Mouse (Mus musculus): ENCODE data around the gene Tnks2. TPM values are rescaled to one million over a fixed set of nuclear protein-coding genes. Genes with fewer than 3 reads are reported as not detected.
"Not testable (repeated sequence)": the region's sequence is repeated elsewhere in the genome, so short reads cannot be mapped to it uniquely, and the experiment has no call there.

Gene Tnks2
- total RNA-seq, 2 experiments from 2014 or later = 73.8 to 79.6 TPM

- no peak for DNase-seq (ENCODE audit: low spot score)
- intact Hi-C loops (cut with DNase I) = no loop called here
Measured at GRCm38 (mm10) chr19:36820469-36820868, 13.6 kb upstream of the Tnks2 start.

GRCm38 (mm10) chr19:36821301-36821700, 12.7 kb upstream of the Tnks2 start:
- intact Hi-C loops (cut with DNase I); DNase-seq (ENCODE audit: low spot score): not testable (repeated sequence)

DNA sequence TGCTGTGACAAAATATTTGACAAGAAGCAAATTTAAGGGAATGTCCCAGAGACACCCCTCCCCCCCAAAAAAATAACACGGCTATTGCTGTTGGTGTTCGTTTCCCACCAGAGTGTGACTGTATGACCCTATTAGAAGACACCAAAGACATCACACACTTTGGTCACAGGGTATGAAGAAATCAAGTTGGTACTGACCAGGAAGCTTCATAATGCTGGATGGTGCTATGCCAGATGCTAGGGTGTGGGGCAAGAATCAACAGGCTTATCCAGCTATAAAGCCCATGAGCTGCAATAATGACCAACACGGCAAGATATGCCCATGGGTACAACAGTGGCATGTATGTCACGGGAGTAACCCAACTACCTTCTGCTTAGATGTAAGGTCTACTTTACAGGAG, 11.3 kb upstream of the Tnks2 start:
- DNase-seq (ENCODE audit: low spot score) = no peak
- intact Hi-C loops (cut with DNase I) = no loop called here

DNA sequence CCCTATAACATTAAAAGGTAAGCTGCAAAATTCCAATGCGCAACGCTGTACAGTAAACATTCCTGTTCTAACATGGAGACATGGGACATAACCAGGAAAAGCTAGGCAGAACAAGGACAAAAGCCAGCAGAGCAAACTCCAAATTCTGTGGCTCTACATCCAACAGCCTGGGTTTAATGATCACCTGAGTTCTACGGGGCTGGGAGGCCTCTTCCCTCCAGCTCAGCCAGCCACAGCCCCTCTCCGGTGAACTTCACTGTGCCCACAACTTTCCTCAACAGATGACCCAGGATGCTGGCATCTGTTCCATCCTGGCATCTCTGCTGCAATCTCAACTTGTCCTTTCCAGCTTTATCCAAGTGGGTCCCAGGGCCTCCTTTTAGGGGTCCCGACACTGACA, 6.4 kb upstream of the Tnks2 start:
- intact Hi-C loops (cut with DNase I) = no loop called here

DNA sequence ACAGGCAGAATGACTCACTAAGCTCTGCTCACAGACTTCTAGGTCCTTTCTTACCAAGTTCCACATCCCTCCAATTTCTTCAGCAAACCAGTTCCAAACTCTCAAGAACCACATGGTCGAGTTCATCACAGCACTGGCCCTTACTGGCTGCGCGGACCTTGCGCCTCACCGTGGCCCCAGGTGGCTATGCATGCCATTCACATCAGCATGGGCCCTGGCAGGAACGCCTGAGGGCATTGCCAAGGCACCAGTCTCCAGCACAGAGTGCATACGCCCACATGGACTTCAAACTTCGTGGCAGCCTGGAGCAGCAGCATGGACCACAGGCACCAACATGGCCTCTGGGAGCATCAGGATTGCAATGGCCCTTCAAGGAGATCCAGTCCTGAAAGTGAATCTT, 5.7 kb upstream of the Tnks2 start:
- no peak for DNase-seq (ENCODE audit: low spot score)
- intact Hi-C loops (cut with DNase I) = no loop called here

More for the DNA sequence above, 6.4 kb upstream of the Tnks2 start:
- no peak for DNase-seq (ENCODE audit: low spot score)

- intact Hi-C loops (cut with DNase I) = loop anchor here (1.0 kb wide), 1 partner anchor 15 kb away; no protein-coding TSS in a partner anchor
- peak; percentile 9 for DNase-seq (ENCODE audit: low spot score)
Measured at GRCm38 (mm10) chr19:36832951-36833787, 863 bp upstream of the Tnks2 start.

GRCm38 (mm10) chr19:36834532-36835431, 750 bp downstream of the Tnks2 start:
- no peak for DNase-seq (ENCODE audit: low spot score)
- intact Hi-C loops (cut with DNase I) = no loop called here

DNA sequence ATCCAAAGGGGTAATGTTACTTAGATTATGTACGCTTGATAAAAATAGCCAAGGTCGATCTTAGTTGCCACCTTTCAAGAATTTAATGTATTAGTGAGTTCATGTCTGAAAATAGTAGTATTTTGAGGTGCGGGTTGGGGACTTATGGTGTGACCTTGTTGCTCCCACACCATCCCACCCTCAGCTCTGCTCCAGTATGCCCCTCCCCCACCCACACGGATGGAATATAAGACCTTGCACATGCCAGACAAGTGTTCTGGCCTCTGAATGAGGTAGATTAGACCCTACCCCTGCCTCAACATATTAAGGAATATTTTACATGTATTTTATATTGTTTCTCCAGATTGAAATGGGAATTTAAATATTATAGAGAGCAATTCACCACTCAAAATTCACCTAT, 2.0 kb downstream of the Tnks2 start:
- DNase-seq (ENCODE audit: low spot score) = no peak
- intact Hi-C loops (cut with DNase I) = no loop called here

- DNase-seq (ENCODE audit: low spot score) = no peak
- intact Hi-C loops (cut with DNase I) = no loop called here
Measured at GRCm38 (mm10) chr19:36840301-36840700, 6.3 kb downstream of the Tnks2 start.

DNA sequence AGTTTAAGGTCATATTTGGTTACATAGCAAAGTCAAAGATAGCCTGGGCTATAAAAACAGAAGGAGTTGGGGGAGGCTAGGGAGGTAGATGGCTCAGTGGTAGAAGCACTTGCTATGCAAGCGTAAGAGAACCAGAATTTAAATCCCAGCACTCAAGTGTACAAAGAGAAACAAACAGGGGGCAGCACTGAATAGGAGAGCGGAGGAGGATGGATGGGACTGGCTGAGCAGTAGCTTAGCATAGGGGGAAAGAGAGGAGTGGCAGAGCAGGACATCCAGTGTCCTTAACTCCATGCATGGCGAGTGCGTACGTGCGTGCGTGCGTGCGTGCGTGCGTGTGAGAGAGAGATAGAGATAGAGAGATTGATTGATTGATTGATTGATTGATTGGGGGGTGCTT, 9.8 kb downstream of the Tnks2 start:
- intact Hi-C loops (cut with DNase I) = no loop called here
- no peak for DNase-seq (ENCODE audit: low spot score)

- no peak for DNase-seq (ENCODE audit: low spot score)
- intact Hi-C loops (cut with DNase I) = loop anchor here (5.0 kb wide), 1 partner anchor 46 kb away; no protein-coding TSS in a partner anchor
Measured at GRCm38 (mm10) chr19:36845924-36846323, 11.9 kb downstream of the Tnks2 start.

- intact Hi-C loops (cut with DNase I) = no loop called here
- DNase-seq (ENCODE audit: low spot score) = no peak
Measured at GRCm38 (mm10) chr19:36853831-36854230, 19.8 kb downstream of the Tnks2 start.

DNA sequence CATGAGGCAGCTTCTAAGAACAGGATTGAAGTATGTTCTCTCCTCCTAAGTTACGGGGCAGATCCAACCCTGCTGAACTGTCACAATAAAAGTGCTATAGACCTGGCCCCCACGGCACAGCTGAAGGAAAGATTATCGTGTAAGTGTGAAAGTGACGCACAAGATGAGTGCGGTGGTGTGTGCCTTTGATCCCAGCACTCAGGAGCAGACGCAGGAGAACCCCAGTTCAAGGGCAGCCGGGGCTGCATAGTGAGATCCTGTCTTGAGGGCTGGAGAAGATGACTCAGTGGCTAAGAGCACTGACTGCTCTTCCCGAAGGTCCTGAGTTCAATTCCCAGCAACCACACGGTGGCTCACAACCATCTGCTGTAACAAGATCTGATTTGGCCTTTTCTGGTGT, 23.8 kb downstream of the Tnks2 start:
- intact Hi-C loops (cut with DNase I) = no loop called here
- DNase-seq (ENCODE audit: low spot score) = no peak

GRCm38 (mm10) chr19:36860393-36860792, 26.4 kb downstream of the Tnks2 start:
- intact Hi-C loops (cut with DNase I) = no loop called here
- DNase-seq (ENCODE audit: low spot score) = no peak

- DNase-seq (ENCODE audit: low spot score) = no peak
- intact Hi-C loops (cut with DNase I) = loop anchor here (2.0 kb wide), 1 partner anchor 49 kb away; no protein-coding TSS in a partner anchor
Measured at GRCm38 (mm10) chr19:36865905-36866304, 31.9 kb downstream of the Tnks2 start.

- intact Hi-C loops (cut with DNase I) = loop anchor here (2.0 kb wide), 1 partner anchor 51 kb away; no protein-coding TSS in a partner anchor
- DNase-seq (ENCODE audit: low spot score) = no peak
Measured at GRCm38 (mm10) chr19:36867416-36867815, 33.4 kb downstream of the Tnks2 start.

DNA sequence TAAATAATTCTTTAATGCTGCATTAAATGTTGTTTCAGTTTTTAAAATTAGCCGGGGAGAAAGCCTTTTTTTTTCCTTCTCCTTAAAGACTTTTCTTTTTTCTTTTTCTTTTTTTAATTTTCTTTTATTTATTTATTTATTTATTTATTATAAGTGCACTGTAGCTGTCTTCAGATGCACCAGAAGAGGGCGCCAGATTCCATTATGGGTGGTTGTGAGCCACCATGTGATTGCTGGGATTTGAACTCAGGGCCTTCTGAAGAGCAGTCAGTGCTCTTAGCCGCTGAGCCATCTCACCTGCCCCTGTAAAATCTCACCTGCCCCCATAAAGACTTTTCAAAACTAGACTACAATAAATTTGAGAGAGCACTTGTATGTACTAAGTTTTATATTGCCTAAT, 34.6 kb downstream of the Tnks2 start:
- DNase-seq (ENCODE audit: low spot score); intact Hi-C loops (cut with DNase I): not testable (repeated sequence)

GRCm38 (mm10) chr19:36874651-36875050, 40.6 kb downstream of the Tnks2 start:
- no peak for DNase-seq (ENCODE audit: low spot score)
- intact Hi-C loops (cut with DNase I) = loop anchor here (10.0 kb wide), 1 partner anchor 270 kb away; no protein-coding TSS in a partner anchor

GRCm38 (mm10) chr19:36877329-36877728, 43.3 kb downstream of the Tnks2 start:
- no peak for DNase-seq (ENCODE audit: low spot score)
- intact Hi-C loops (cut with DNase I) = loop anchor here (10.0 kb wide), 1 partner anchor 273 kb away; no protein-coding TSS in a partner anchor

- DNase-seq (ENCODE audit: low spot score) = no peak
- intact Hi-C loops (cut with DNase I) = loop anchor here (10.0 kb wide), 1 partner anchor 274 kb away; no protein-coding TSS in a partner anchor
Measured at GRCm38 (mm10) chr19:36878743-36879495, 44.9 kb downstream of the Tnks2 start.

All from heart, postnatal 25 days (tissue).